Mouse (Mus musculus) embryonic facial prominence, embryonic 10.5 days (tissue): ENCODE results near the gene Ctrb1. TPM values are rescaled to one million over a fixed set of nuclear protein-coding genes. Genes with fewer than 3 reads are reported as not detected.

ENCODE experiments used
- DNase-seq: peaks from one replicate; pipeline ENCODE4 v3.0.0-alpha.2; 2017; ENCODE audit warnings: low spot score
- H3K27ac ChIP-seq: fragments of 300-500 bp; sonication (generic); replicated peaks from 2 replicates; pipeline ENCODE4 v1.5.1; 2016; ENCODE audit warnings: mild to moderate bottlenecking
- H3K27me3 ChIP-seq: fragments of 300-500 bp; sonication (generic); replicated peaks from 2 replicates; pipeline ENCODE4 v1.6.1; 2016; ENCODE audit warnings: low read depth, mild to moderate bottlenecking; ENCODE audit not compliant: poor library complexity, severe bottlenecking
- H3K36me3 ChIP-seq: fragments of 300-500 bp; sonication (generic); replicated peaks from 2 replicates; pipeline ENCODE4 v1.6.1; 2016; ENCODE audit warnings: mild to moderate bottlenecking, moderate library complexity
- H3K4me1 ChIP-seq: fragments of 300-500 bp; sonication (generic); 2 replicates; pipeline ENCODE4 v1.6.1; 2016
- H3K4me3 ChIP-seq: fragments of 300-500 bp; sonication (generic); 2 replicates; pipeline ENCODE4 v1.5.1; 2016; ENCODE audit warnings: mild to moderate bottlenecking, moderate library complexity
- H3K9me3 ChIP-seq: fragments of 300-500 bp; sonication (generic); 2 replicates; pipeline ENCODE4 v1.6.1; 2016; ENCODE audit warnings: mild to moderate bottlenecking
- WGBS: fragments of 180-500 bp; shearing (Covaris S2); methylation state at CpG from one replicate; pipeline ENCODE4 v1.1.7; 2016; 5-methylcytosine and 5-hydroxymethylcytosine counted together
- polyA plus RNA-seq: library from polyadenylated mRNA; unstranded; fragments of >200 nt; fragmentation: Nextera tagmentation; extraction: Ambion mirVana; gene quantifications from 2 replicates; pipeline ENCODE4 v1.2.1, GENCODE M21; 2016

The Ctrb1 gene
- polyA plus RNA-seq, 1 experiment from 2014 or later, result not detected

DNA sequence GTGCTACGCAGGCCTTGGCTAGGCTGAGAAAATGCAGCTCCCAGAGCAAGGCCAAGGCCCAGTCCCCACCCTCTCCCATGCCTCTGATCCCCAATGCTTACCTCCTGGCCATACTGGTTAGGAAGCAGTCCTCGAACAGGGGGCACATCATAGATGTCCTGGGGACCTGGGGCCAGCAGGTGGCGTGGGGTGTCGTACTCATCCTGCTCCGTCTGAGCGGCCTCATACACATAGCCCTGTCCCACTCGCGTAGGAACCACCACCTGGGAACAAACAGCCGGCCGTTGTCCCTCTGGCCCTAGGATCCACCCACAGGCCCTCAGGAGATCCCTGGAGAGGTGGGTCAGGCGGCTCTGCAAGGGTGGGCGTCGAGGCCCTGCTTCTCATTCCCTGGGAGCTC is 24.7 kb upstream of the Ctrb1 start:
- no peak overlapping the region for H3K4me3 ChIP-seq
- no peak for DNase-seq
- H3K36me3 ChIP-seq, result peaks cover 98% of the 10 kb centered on the region
- no peaks in the 10 kb centered on the region for H3K27me3 ChIP-seq
- H3K27ac ChIP-seq, result 0 out of 2 replicates have a peak overlapping the region, but pooled peaks have one; percentile 21
- 88% methylated on average over 13 of the region's 13 CpGs for WGBS
- no peaks in the 10 kb centered on the region for H3K9me3 ChIP-seq
- peaks cover 28% of the 10 kb centered on the region for H3K4me1 ChIP-seq

DNA sequence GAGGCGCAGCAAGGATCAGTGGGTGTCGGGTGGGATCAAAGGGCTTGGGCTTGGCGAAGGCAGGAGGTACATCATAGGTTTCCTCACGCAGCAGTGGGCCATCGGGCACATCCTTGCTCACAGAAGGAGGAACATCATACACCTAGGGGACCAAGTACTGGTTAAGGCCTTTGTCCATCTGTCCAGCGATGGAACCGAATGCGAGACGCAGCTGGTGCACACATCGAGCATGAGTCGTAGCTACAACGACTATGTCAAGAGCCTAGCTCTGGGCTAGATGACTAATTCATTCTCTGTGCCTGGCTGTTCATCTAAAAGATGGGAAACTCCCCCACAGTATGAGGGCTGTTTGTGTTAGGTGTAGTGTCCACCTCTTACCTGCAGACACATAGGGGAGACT is 23.5 kb upstream of the Ctrb1 start:
- Histone ChIP-seq H3K4me3 (no peak overlapping the region), H3K4me1 (peaks cover 30% of the 10 kb centered on the region), H3K27me3 (no peaks in the 10 kb centered on the region), H3K36me3 (peaks cover 98% of the 10 kb centered on the region), H3K27ac (no peak overlapping the region), H3K9me3 (no peaks in the 10 kb centered on the region)
- 95% methylated on average over 12 of the region's 12 CpGs for WGBS
- no peak for DNase-seq

DNA sequence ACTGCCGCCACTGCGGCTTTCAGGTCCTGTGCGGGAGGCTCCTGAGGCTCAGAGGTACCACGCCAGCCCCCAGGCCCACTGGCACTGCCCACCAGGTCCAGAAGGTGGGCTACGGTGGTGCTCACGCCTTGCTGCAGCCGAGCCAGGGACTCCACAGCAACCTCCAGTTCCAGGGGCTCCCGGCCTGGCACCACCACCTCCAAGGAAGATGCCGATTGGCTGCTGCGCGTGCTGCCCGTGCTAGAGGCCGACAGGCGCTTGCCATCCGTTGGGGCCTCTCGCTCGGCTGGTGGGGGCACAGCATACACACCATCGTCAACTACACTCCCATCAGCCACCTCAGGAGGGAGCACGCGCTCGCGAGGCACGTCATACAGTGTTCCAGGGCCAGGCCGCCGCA is 23.0 kb upstream of the Ctrb1 start:
- no peak for DNase-seq
- 94% methylated on average over 25 of the region's 25 CpGs for WGBS
- H3K27ac ChIP-seq, result no peak overlapping the region
- H3K27me3 ChIP-seq, result no peaks in the 10 kb centered on the region
- H3K4me1 ChIP-seq, result peaks cover 33% of the 10 kb centered on the region
- no peak overlapping the region for H3K4me3 ChIP-seq
- no peaks in the 10 kb centered on the region for H3K9me3 ChIP-seq
- H3K36me3 ChIP-seq, result peaks cover 98% of the 10 kb centered on the region

DNA sequence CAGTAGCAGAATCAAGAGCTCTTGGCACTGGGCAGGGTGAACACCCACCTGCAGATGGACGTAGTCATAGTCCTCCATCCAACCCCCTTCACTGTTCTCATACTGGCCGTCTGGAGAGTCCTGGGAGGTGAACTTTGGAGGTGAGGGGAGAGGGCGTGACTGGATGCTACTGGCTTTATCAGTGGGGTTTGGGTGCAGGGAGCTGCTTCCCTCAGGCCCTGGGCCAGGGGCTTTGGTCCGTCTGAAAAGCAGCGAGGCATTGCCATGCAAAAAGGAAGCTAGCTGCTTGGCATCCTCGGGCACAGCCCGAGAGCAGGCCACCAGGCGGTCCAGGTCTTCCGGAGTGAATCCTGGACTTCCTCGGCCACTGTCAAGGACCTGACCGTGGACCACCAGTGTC is 22.5 kb upstream of the Ctrb1 start:
- 91% methylated on average over 11 of the region's 11 CpGs for WGBS
- DNase-seq, result no peak
- Histone ChIP-seq H3K4me3 (no peak overlapping the region), H3K4me1 (peaks cover 38% of the 10 kb centered on the region), H3K36me3 (peaks cover 100% of the 10 kb centered on the region), H3K27me3 (no peaks in the 10 kb centered on the region), H3K27ac (no peak overlapping the region), H3K9me3 (no peaks in the 10 kb centered on the region)

DNA sequence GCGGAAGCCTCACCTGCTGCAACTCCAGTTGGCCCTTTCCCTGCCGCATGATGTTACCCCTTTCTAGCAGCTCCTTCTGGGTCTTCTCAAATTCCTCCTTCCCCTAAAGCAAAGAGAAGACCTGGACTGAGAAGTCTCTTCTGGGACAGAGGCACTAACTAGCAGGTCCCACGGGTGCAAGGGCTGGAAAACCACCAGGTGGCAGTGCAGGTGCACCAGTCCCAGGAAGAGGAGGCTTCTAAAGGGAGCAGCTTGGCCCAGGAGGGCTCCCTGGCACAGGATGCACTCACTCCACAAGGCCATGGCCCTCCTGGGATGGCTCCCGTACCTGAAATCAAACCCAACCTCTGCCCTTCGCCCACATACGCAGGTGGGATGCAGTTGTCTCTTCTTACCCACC is 21.8 kb upstream of the Ctrb1 start:
- Histone ChIP-seq H3K27me3 (no peaks in the 10 kb centered on the region), H3K4me1 (peaks cover 32% of the 10 kb centered on the region), H3K36me3 (peaks cover 100% of the 10 kb centered on the region), H3K9me3 (no peaks in the 10 kb centered on the region), H3K4me3 (no peak overlapping the region), H3K27ac (no peak overlapping the region)
- 79% methylated on average over 6 of the region's 6 CpGs for WGBS
- DNase-seq, result peak; percentile 66

DNA sequence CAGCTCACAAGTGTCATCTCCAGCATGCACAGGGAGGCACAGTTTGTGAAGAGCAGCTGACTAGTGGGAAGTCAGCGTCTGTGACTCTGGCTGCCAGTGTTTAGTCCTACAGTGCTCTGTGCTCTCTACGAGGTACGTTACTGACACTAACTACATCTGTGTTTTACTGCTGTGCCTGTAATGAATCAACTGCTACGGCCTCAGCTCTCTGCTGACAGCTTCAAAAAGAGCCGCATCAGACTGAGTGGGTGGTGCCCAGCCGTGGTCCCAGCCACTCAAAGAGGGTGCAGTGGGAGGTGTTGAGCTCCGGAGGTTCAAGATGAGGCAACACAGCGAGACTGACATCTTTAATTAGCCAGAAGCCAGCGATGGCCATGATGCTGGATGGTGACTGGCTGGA is 21.3 kb upstream of the Ctrb1 start:
- Histone ChIP-seq H3K4me1 (peaks cover 28% of the 10 kb centered on the region), H3K27me3 (no peaks in the 10 kb centered on the region), H3K9me3 (no peaks in the 10 kb centered on the region), H3K36me3 (peaks cover 99% of the 10 kb centered on the region), H3K27ac (no peak overlapping the region), H3K4me3 (no peak overlapping the region)
- WGBS, result 88% methylated on average over 9 of the region's 9 CpGs
- DNase-seq, result no peak

DNA sequence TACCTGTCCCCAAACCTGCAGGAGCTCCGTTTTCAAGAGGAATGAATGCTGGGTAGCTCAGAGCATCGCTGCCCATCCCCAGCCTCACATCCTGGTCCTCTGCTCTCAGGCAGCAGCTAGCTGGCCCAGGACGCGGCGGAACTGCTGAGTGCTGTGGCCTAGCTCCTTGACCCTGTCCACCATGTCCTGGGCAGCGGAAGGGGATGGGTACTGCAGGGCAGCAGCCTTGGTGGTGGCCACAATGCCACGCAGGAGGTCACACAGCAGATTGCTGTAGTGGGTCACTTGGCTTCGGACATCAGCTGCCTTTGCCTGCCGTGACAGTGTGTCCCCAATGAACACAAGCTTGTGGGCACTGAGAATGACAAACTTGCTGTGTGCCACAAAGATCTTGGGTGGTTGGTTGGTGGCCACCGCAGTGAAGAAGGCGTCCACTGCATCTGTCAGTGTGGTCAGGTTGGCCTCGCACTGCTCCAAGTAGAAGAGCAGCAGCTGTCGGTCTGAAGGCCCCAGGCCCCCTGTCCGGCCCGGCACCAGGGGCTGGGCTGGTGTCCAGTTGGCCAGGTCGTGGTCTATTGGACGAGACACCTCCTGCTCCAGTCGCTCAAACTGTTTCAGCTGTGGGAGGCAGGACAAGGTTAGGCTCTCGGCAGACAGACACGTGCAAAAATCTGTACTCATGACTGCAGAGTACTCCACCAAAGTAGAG is 20.1 kb upstream of the Ctrb1 start:
- DNase-seq, result no peak
- H3K27ac ChIP-seq, result no peak overlapping the region
- no peaks in the 10 kb centered on the region for H3K9me3 ChIP-seq
- H3K4me1 ChIP-seq, result peaks cover 16% of the 10 kb centered on the region
- no peak overlapping the region for H3K4me3 ChIP-seq
- WGBS, result 92% methylated on average over 20 of the region's 20 CpGs
- no peaks in the 10 kb centered on the region for H3K27me3 ChIP-seq
- peaks cover 87% of the 10 kb centered on the region for H3K36me3 ChIP-seq

DNA sequence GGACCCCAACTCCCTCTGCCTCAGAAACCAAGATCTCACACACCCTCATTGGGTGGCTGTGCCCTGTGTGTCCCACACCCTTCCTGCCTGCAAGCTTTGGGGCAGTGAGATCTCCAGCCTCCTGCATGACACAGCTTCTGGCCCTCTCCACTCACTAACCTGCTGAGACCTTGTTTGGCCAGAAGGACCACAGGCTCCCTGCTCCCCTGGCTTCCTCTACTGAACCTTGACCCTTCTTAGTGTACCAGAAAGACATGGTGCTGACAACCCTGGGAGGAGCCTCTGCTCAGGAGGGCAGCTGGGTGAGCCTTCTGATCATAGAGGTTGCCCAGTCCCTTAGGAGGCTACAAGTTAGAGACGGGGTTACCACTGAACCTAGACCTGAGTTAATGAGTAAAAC is 18.4 kb upstream of the Ctrb1 start:
- no peak overlapping the region for H3K27ac ChIP-seq
- H3K4me1 ChIP-seq, result peaks cover 15% of the 10 kb centered on the region
- no peak overlapping the region for H3K4me3 ChIP-seq
- DNase-seq, result no peak
- no peaks in the 10 kb centered on the region for H3K27me3 ChIP-seq
- H3K9me3 ChIP-seq, result no peaks in the 10 kb centered on the region
- 85% methylated on average over 1 of the region's 1 CpGs for WGBS
- peaks cover 70% of the 10 kb centered on the region for H3K36me3 ChIP-seq

DNA sequence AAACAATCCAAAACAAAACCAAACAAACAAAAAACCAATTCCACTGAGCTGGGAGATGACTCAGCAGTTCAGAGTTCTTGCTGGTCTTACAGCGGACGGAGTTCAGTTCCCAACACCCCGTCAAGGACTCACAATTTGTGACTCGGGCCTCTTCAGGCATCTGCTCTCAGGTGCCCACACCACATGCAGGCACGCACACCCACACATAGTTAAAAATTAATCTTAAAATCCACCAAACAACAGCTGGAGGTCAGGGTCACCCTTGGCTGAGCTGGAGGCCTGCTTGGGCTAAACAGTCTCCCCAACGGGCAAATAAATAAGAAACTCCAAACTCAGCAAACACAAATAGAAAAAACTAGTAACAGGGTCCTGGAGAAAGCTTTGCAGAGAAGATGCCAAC is 17.5 kb upstream of the Ctrb1 start:
- H3K36me3 ChIP-seq, result peaks cover 60% of the 10 kb centered on the region

DNA sequence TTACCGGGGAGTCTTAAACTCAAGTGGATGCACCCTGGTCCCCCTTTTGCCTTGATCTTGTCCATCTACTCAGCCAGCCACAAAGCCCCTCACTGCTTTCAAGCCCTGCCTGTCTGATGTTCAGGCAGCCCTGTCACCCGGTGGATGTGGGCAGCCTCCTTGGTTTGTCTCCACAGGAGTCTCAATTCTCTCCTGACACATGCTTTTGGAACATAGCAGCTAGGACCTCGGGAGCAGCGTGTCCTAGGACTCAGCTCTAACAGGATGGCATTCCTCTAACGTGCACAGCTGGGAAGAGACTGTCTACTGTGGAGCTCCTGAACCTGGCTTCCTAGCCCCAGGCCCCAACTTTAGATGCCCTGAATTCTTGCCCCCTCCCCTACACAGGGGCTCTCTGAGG is 14.9 kb upstream of the Ctrb1 start:
- Histone ChIP-seq H3K36me3 (peaks cover 35% of the 10 kb centered on the region), H3K9me3 (no peaks in the 10 kb centered on the region), H3K27me3 (no peaks in the 10 kb centered on the region), H3K4me1 (peaks cover 15% of the 10 kb centered on the region), H3K4me3 (no peak overlapping the region), H3K27ac (no peak overlapping the region)
- no peak for DNase-seq
- 62% methylated on average over 5 of the region's 5 CpGs for WGBS

More for the DNA sequence above, 17.5 kb upstream of the Ctrb1 start:
- DNase-seq, result no peak
- Histone ChIP-seq H3K4me3 (no peak overlapping the region), H3K9me3 (no peaks in the 10 kb centered on the region), H3K27me3 (no peaks in the 10 kb centered on the region), H3K27ac (0 out of 2 replicates have a peak overlapping the region, but pooled peaks have one; percentile 45), H3K4me1 (peaks cover 15% of the 10 kb centered on the region)
- WGBS, result 85% methylated on average over 6 of the region's 6 CpGs

DNA sequence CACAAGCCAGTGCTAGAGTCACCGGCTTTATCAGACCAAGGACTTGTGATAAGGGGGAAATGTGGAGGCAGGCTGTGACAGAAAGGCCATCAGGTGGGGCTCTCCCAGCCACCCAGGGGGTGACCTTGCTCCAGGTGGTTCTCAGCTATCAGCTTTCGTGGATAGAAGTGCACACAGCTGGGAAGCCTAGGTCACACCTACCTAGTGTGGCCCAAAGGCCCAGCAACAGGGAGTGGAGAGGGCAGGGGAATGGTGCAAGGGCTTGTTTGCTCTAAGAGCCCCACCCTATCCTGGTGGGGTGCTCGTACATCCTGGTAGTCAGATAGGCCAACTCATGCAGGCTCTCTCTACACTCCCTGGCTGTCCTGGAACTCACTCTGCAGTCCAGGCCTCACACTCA is 14.4 kb upstream of the Ctrb1 start:
- Histone ChIP-seq H3K4me3 (no peak overlapping the region), H3K9me3 (no peaks in the 10 kb centered on the region), H3K36me3 (peaks cover 30% of the 10 kb centered on the region), H3K27me3 (no peaks in the 10 kb centered on the region), H3K4me1 (peaks cover 15% of the 10 kb centered on the region), H3K27ac (no peak overlapping the region)
- no peak for DNase-seq
- 81% methylated on average over 3 of the region's 3 CpGs for WGBS

DNA sequence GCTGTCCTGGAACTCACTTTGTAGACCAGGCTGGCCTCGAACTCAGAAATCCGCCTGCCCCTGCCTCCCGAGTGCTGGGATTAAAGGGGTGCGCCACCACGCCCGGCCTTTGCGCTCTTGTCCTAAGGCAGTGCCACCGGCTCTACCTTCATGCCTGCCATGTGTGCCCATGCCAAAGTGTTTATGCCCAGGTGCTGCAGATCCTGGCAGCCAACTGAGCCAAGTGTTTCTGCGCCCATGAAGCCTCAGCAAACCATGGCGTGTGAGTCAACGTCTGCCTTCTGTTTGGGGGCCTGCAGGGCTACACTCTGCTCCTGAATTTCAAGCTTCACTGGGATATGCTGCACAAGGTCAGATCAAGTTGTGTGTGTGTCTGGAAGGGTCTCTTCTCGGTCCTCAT is 13.8 kb upstream of the Ctrb1 start:
- Histone ChIP-seq H3K27ac (no peak overlapping the region), H3K36me3 (peaks cover 24% of the 10 kb centered on the region), H3K4me3 (no peak overlapping the region), H3K27me3 (no peaks in the 10 kb centered on the region), H3K4me1 (peaks cover 14% of the 10 kb centered on the region), H3K9me3 (no peaks in the 10 kb centered on the region)
- WGBS, result 90% methylated on average over 12 of the region's 12 CpGs
- no peak for DNase-seq

DNA sequence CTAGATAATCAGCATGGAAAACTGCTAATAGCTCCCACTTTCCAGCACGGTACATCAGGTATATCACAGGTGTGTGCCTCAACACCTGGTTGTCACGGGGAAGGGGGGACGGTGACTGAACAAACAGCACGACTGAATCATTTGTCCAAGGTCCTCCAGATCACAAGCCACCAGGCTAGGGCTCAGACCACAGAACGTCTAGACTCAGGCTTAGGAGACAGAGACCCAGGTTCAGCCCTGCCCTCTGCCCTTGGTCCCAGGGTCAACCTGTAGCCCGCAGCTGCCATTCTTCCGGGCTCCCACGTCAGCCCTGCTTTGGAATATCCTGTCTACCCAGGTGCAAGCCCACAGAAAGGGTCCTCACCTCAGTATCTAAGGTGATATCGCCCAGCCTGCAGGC is 10.6 kb upstream of the Ctrb1 start:
- no peaks in the 10 kb centered on the region for H3K36me3 ChIP-seq
- no peaks in the 10 kb centered on the region for H3K27me3 ChIP-seq
- H3K4me3 ChIP-seq, result no peak overlapping the region
- no peaks in the 10 kb centered on the region for H3K9me3 ChIP-seq
- H3K4me1 ChIP-seq, result no peaks in the 10 kb centered on the region
- 84% methylated on average over 9 of the region's 9 CpGs for WGBS
- H3K27ac ChIP-seq, result 0 out of 2 replicates have a peak overlapping the region, but pooled peaks have one; percentile 15
- DNase-seq, result no peak
